Mouse (Mus musculus) Muller cell, postnatal 12 days (primary cell): Measurements from ENCODE around the gene Asap2.

Experiments used
- DNase-seq: peaks from one replicate; pipeline ENCODE4 v3.0.0-alpha.2; 2015; ENCODE audit errors: inconsistent ontology term

The Asap2 gene

GRCm38 (mm10) chr12:21312201-21312600 lies 321.9 kb downstream of the Asap2 start:
- DNase-seq: no peak

GRCm38 (mm10) chr12:21315923-21316868 lies 325.9 kb downstream of the Asap2 start, which contains the start of gene Iah1:
Gene Iah1 (plus strand): TSS chr12:21316389.
- peak; percentile 90 for DNase-seq

- no peak for DNase-seq
Measured at GRCm38 (mm10) chr12:21316869-21317265, 326.6 kb downstream of the Asap2 start.

GRCm38 (mm10) chr12:21318143-21318895 lies 328.1 kb downstream of the Asap2 start:
- DNase-seq: peak; percentile 36
